Mouse (Mus musculus) cerebellum, adult 18-20 months (tissue): Measurements from ENCODE around the gene Mier1.

Experiments used
- DNase-seq, 2 experiments: peaks; one replicate each; pipeline ENCODE4 v3.0.0; 2021

Mier1 gene

GRCm38 (mm10) chr4:103171256-103171655 lies 57.1 kb downstream of the Mier1 start:
- DNase-seq = no peak

DNA sequence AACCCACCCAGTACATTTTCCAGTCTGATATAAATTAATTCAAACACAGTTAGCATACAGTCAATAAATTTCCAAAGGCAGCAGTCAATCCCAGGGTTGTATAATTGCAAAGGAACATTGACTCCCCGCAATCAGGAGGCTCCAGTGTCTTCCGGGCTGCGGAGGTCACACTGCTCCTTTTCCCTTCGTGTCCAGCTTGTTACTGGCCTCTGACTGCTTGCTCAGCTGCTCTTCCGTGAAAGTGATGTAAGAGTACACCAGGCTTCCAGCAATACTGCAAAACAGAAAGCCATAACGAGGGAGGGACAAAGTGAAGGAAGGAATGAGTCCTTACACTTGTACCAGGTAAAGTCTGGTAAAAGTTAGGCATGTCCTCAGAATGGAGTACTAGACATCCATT lies 59.3 kb downstream of the Mier1 start:
- DNase-seq = no peak

- DNase-seq = peak in 1 of 2 experiments; percentile 9
Measured at GRCm38 (mm10) chr4:103174001-103174400, 59.8 kb downstream of the Mier1 start.

- DNase-seq = no peak
Measured at GRCm38 (mm10) chr4:103177681-103178080, 63.5 kb downstream of the Mier1 start.

GRCm38 (mm10) chr4:103178635-103179318 lies 64.6 kb downstream of the Mier1 start:
- DNase-seq = peak; percentile 25 to 26

GRCm38 (mm10) chr4:103179581-103179980 lies 65.4 kb downstream of the Mier1 start:
- DNase-seq = peak in 1 of 2 experiments; percentile 16

DNA sequence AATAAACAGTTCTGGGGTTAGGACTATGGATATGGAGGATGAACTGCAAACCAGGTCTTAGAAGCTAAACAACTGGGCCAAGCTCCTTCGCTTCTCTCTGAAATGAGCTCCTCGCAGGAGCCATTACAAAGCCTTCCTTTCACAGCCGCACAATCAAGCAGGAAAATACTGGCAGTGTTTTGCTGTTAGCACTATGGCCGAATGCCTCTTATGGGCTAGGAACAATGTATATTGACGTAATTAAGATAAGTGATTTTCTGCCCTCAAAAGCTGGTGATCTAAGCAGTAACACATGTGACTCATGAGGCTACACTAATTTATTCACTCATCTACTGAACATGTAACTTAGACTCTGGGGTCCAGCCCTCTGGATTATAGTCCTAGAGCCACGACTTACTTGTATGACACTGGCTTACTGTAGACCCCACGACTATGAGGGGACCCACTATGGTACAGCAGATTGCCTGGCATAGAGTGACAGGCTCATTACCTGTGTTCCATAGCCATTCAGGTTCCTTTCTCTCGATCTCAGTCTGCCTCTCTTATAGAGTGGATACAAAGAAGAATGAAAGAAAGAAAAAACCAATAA lies 66.2 kb downstream of the Mier1 start:
- DNase-seq = no peak

DNA sequence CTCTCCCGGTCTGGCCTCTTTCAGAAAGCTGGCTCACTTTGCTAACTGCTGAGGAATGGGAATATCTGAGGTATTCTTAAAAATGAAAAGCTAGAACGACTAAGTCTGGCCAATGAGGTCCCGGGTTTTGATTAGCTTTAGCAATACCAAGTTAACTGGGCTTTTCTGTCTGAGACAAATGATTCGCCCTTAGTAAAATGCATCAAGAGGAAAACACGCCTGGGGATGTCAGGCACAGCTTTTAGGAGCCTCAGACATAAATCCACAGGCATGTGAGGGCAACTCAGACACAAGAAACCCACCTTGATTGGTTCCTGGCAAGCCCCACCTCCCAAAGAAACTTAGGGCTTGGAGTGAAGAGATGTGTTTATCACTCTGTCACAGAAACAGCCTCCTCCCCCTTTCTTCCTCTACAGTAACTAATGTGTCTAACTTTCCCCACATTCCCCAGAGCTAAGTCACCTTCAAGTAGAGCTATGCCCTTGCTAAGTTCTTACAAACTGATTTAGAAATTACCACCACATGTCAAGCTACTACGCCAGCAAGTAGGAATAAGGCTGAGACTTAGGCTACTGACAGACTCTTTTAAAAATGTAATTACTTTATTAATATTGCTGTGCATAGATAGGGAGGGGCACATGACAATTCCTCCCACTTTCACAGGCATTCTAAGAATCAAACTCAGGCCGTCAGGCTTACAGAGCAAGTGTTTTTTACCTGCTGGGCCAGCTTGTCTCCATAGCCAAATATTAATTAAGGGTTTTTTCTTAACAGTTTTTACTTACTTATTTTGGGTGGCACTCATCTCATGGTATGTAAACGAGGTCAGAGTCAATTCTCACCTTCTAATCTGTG lies 74.8 kb downstream of the Mier1 start:
- no peak for DNase-seq

DNA sequence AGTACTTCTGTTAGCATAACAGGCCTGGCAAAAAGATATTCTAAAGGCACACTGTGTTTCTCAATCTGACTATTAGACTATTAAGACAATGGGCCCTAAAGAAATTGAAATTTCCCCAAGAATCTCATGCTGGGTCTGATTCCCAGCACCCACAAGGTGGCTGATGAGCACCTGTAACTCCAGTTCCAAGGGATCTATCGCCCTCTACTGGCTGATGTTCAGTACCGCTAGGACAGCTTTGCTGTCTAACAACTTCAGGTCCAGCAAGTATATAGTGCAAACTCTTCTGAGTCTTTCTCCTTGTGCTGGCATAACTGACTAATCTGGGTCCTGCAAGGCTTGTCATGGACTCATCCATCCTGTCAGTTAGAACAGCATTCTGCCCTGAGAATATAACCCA lies 78.2 kb downstream of the Mier1 start:
- DNase-seq = no peak

DNA sequence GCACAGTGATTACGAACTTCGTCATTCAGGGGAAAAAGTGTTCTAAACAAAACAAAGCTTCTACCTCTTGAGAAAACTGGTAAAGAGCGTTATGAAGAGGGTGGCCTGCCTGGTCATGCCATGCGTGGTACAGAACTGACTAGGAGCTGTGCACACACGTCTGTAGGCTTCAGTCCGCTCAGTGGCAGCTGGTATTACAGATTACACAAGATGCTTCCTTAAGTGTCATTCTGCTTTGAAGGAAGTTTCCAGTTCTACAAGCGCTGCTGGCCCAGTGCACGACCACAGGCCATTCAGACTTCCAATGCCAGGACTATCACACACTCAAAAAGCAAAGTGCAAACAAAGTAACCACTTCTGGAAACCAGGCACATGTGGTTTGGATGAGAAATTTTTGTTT lies 83.2 kb downstream of the Mier1 start:
- no peak for DNase-seq

- DNase-seq = no peak
Measured at GRCm38 (mm10) chr4:103199086-103199485, 84.9 kb downstream of the Mier1 start.

DNA sequence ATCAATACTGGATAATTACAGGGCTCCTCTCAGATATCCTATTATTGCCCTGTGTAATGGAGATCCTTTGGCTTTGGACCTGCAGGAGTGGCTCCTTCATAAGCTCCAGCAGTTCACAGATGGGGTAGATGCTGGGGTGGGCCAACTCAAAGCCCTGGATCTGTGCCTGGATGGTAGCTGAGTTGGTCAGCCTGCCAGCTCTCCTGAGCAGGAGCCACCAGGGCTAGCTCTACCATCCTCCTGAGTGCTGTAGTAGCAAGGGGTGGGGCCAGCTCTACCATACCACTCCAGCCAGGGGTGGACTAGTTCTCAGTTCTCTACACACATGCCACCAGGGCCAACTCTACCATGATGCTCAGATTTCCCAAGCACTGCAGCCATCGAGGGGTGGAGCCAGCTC lies 85.9 kb downstream of the Mier1 start:
- no peak for DNase-seq

DNA sequence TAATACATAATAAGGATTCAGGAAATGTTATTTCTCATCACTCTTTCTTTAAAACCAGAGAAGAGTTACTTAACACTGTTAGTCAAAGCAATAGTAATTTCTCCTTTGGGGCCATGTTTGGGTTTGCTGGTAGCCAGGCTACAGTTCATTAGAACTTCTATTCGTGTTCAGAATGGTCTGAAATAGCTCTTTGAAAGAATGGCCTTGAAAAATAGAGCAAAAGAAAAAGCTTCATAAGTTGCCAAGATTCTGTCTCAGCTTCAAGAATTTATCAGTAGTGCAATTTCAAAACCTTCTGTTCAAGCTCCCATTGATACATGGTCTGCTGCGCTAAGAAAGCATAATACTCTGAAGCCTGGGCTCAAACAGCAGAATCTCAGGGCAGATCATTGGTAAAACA lies 89.5 kb downstream of the Mier1 start:
- DNase-seq = no peak

DNA sequence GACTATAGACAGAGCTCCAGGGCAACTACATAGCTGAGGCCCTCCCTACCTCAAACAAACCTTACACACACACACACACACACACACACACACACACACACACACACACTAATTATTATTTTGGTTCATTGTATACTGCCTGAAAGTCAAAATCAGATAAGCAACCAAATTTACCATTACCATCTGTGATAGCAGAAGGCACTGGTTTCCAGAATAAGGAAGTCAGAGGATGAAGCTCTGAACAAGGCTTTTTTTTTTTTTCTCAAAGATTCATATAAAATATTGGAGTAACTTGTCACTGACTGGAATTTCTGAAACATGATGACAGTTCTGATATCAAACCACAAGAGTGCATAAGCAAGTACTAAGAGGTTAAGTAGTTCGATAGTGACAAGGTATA lies 94.4 kb downstream of the Mier1 start:
- no peak for DNase-seq

DNA sequence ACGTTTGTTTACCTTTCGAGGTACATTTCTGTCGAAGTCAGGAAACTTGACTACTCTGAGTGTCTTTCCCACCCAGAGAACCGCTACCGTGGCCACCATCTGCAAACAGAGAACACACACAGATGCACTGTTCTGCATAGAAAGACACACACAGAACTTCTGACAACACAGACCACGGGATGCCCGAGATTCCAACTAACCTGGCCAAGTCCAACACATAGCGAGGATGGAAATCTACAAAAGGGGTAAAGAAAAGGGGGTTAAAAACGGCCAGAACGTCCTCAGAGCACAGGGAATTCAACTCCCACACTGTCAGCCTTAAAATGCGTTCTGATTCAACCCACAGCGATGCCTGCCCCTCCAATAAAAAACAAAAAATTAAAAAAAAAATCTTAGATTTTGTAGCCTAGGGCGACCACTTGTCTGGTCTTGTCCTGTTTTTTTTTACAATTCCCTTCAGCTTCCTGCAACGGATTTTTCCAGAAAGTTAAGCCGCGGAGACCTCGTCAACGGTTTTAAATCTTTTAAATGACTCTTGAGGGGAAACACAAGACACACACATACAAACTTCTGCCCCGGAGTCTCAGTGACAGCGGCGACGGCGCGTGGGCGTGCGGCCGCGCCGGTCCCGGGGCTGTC lies 99.8 kb downstream of the Mier1 start:
- DNase-seq = peak in 1 of 2 experiments; percentile 37

- peak in 1 of 2 experiments; percentile 72 for DNase-seq
Measured at GRCm38 (mm10) chr4:103214498-103214924, 100.3 kb downstream of the Mier1 start.
